Mouse (Mus musculus) embryonic fibroblast, embryonic 13.5 days (primary cell): ENCODE data around the gene Mink1.
A peak's percentile ranks its signal among the peaks of the same experiment; 100 is the strongest.

Experiments used
- CTCF ChIP-seq: IDR thresholded peaks from 2 replicates; pipeline ENCODE4 v1.5.1; 2011; ENCODE audit warnings: mild to moderate bottlenecking, control low read depth, low read length, moderate library complexity, borderline replicate concordance; ENCODE audit not compliant: insufficient read depth
- POLR2A ChIP-seq: IDR thresholded peaks from 2 replicates; pipeline ENCODE4 v1.6.1; 2011; ENCODE audit warnings: low read depth, mild to moderate bottlenecking, control low read depth, low read length, moderate library complexity

- TF ChIP-seq CTCF (peak; percentile 6; the same call in 1 of the 2 replicates), POLR2A (peak; percentile 35; the same call in 1 of the 2 replicates)
Observed at GRCm38 (mm10) chr11:70520178-70520769, 42.4 kb upstream of the Mink1 start.
